Mouse (Mus musculus): ENCODE measurements at regions not wholly inside any gene's neighbourhood (a gene's known extent, or its start where the extent isn't known, plus 50 kb on each side); places are given as distances from the start of the nearest gene placed in this dataset.

DNA sequence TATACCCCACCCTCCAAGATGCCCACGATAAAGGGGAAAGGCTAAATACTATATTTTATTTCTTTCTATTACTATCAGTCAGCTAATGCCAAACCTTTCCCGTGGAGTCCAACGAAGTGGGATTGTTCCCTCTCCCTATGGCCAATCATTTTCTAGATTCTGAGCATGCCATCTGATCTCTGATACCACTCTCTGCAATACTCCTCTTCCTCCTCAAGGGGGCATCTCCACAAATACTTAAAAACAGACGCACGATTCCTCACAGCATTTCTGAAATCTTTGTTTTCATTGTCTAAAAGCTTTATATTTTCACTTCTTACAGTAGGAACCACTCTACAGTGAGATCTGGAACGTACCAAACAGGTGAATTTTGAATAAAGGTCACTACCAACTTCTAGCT, 270.8 kb downstream of the Pdha2 start:
- Histone ChIP-seq H3K27me3 (ENCODE audit: control insufficient read depth, insufficient read depth, low read length) (no peaks in the 10 kb centered on the region), H3K4me1 (replicated peaks; ENCODE audit: control insufficient read depth, insufficient read depth, low read length) (no peaks in the 10 kb centered on the region), H3K4me2 (replicated peaks; ENCODE audit: low read depth, low read length) (no peak overlapping the region), H3K4me3 (ENCODE audit: low read depth, low read length) (no peak overlapping the region), H3K27ac (ENCODE audit: low read depth, low read length) (no peak overlapping the region), H3K9ac (ENCODE audit: low read depth, low read length) (no peak overlapping the region), H3K36me3 (ENCODE audit: control insufficient read depth, insufficient read depth, low read length) (no peaks in the 10 kb centered on the region), H3K9me3 (ENCODE audit: control insufficient read depth, low read length) (no peaks in the 10 kb centered on the region)
- no peak for DNase-seq (ENCODE audit: low spot score)
- ATAC-seq (ENCODE audit: low FRiP score): no peak
- 86% methylated on average over 6 of the region's 6 CpGs for WGBS

GRCm38 (mm10) chr3:140933156-140933555, 279.0 kb downstream of the Pdha2 start:
- Histone ChIP-seq H3K27ac (ENCODE audit: low read depth, low read length) (no peak overlapping the region), H3K9me3 (ENCODE audit: control insufficient read depth, low read length) (no peaks in the 10 kb centered on the region), H3K9ac (ENCODE audit: low read depth, low read length) (no peak overlapping the region), H3K36me3 (ENCODE audit: control insufficient read depth, insufficient read depth, low read length) (no peaks in the 10 kb centered on the region), H3K27me3 (ENCODE audit: control insufficient read depth, insufficient read depth, low read length) (no peaks in the 10 kb centered on the region), H3K4me1 (replicated peaks; ENCODE audit: control insufficient read depth, insufficient read depth, low read length) (no peaks in the 10 kb centered on the region), H3K4me2 (replicated peaks; ENCODE audit: low read depth, low read length) (no peak overlapping the region), H3K4me3 (ENCODE audit: low read depth, low read length) (no peak overlapping the region)
- DNase-seq (ENCODE audit: low spot score) (no peak), ATAC-seq (ENCODE audit: low FRiP score) (no peak)
- WGBS: 44% methylated on average over 1 of the region's 1 CpGs

DNA sequence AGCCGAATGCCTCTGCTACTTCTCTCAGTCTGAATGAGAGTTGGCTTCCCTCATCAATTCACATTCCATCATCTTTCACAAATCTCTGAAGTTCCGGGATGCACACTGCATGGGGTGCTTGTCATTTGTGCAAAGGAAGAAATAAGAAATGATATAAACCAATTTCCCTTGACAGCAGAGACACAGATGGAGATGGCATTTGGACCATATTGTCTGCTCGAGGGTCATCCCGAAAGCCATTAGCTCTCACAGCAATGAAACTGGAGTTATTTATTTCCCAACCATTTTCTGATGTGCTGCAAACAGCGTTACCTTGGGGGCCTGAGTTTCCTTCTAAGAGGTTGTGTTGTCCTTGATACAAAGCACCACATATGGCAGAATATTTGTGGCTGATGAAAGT, 285.5 kb downstream of the Pdha2 start:
- DNase-seq (ENCODE audit: low spot score) (no peak), ATAC-seq (ENCODE audit: low FRiP score) (no peak)
- Histone ChIP-seq H3K4me1 (replicated peaks; ENCODE audit: control insufficient read depth, insufficient read depth, low read length) (no peaks in the 10 kb centered on the region), H3K4me2 (replicated peaks; ENCODE audit: low read depth, low read length) (no peak overlapping the region), H3K27ac (ENCODE audit: low read depth, low read length) (no peak overlapping the region), H3K9ac (ENCODE audit: low read depth, low read length) (no peak overlapping the region), H3K36me3 (ENCODE audit: control insufficient read depth, insufficient read depth, low read length) (no peaks in the 10 kb centered on the region), H3K4me3 (ENCODE audit: low read depth, low read length) (no peak overlapping the region), H3K27me3 (ENCODE audit: control insufficient read depth, insufficient read depth, low read length) (no peaks in the 10 kb centered on the region), H3K9me3 (ENCODE audit: control insufficient read depth, low read length) (no peaks in the 10 kb centered on the region)
- 87% methylated on average over 5 of the region's 5 CpGs for WGBS

- DNase-seq (ENCODE audit: low spot score) (no peak), ATAC-seq (ENCODE audit: low FRiP score) (no peak)
- no peaks in the 10 kb centered on the region for H3K9me3 ChIP-seq (ENCODE audit: control insufficient read depth, low read length)
- H3K4me1 ChIP-seq (replicated peaks; ENCODE audit: control insufficient read depth, insufficient read depth, low read length): no peaks in the 10 kb centered on the region
- no peaks in the 10 kb centered on the region for H3K36me3 ChIP-seq (ENCODE audit: control insufficient read depth, insufficient read depth, low read length)
- no peak overlapping the region for H3K4me2 ChIP-seq (replicated peaks; ENCODE audit: low read depth, low read length)
- H3K9ac ChIP-seq (ENCODE audit: low read depth, low read length): no peak overlapping the region
- H3K27ac ChIP-seq (ENCODE audit: low read depth, low read length): no peak overlapping the region
- 87% methylated on average over 4 of the region's 4 CpGs for WGBS
- H3K27me3 ChIP-seq (ENCODE audit: control insufficient read depth, insufficient read depth, low read length): no peaks in the 10 kb centered on the region
- H3K4me3 ChIP-seq (ENCODE audit: low read depth, low read length): no peak overlapping the region
These were observed 335.8 kb downstream of the Pdha2 start for GRCm38 (mm10) chr3:140876201-140876895.

DNA sequence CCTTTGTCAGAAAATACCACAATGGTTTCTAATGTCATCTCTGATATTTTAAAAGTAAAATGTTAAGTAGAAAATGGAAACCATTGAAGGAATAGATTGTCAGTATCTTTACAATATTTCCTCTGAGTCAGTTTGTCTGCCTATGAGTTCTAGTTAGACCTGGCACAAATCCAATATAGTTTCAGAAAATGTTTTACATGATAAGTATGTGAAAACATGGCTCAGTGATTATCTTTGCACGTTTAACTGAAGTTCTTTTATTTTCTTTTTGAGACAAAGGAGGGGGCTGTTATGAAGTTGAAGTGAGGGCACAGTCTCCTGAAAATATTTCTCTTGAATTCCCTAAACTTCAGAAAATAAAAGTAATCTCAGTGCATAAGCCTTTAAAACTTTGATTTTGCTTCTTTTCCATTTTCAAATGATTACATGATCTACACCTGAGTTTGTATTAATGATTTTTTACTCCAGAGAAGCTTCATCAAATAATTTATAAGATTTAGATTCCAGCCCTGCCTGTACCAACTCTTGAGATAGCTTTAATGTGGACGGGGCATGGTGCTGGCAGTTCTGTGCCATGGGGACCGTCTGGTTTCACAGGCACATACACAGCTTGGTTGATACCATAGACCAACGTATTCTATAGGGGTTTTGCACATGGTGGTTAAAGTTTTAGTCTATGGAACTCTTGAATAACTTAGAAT, 336.5 kb downstream of the Pdha2 start:
- 79% methylated on average over 4 of the region's 4 CpGs for WGBS
- ATAC-seq (ENCODE audit: low FRiP score) (no peak), DNase-seq (ENCODE audit: low spot score) (no peak)
- no peak overlapping the region for H3K4me3 ChIP-seq (ENCODE audit: low read depth, low read length)
- no peaks in the 10 kb centered on the region for H3K36me3 ChIP-seq (ENCODE audit: control insufficient read depth, insufficient read depth, low read length)
- no peaks in the 10 kb centered on the region for H3K27me3 ChIP-seq (ENCODE audit: control insufficient read depth, insufficient read depth, low read length)
- no peaks in the 10 kb centered on the region for H3K9me3 ChIP-seq (ENCODE audit: control insufficient read depth, low read length)
- no peak overlapping the region for H3K9ac ChIP-seq (ENCODE audit: low read depth, low read length)
- no peak overlapping the region for H3K4me2 ChIP-seq (replicated peaks; ENCODE audit: low read depth, low read length)
- no peak overlapping the region for H3K27ac ChIP-seq (ENCODE audit: low read depth, low read length)
- H3K4me1 ChIP-seq (replicated peaks; ENCODE audit: control insufficient read depth, insufficient read depth, low read length): no peaks in the 10 kb centered on the region

DNA sequence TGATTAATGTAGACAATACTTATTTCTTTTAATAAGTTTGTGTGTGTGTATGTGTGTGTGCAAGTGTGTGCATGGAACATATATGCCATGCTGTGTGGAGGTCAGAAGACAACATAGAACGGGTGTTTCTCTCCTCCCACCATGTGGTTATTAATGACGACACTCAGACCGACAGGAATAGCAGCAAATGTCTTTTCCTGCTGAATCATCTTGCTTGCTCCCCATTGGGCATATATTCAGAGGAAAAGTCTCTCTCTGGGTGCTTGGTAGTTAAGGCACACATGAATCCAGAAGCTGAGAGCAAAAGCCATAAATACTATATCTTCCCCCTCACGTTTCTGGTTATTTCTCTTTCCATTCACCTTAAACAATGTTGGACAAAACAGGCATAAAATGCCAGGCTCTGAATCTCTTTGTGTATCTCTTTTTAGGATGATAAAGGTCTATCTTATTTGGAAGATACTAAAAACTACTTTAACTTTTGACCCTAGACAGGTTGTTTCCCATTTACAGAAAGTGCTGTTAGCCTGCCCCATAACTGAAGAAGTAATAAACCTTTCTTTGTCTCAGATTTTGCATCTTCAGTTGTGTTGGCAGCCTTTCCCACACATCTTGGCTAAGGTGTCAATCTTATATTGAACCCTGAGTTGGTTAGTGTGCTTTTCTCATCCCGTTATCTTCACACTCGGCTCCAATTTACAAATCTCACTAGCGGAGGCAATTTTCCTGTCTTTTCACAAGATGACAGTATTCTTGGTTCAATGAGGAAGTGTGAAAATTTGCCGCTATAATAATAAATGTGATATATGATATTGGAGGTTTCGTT, 337.9 kb downstream of the Pdha2 start:
- no peaks in the 10 kb centered on the region for H3K9me3 ChIP-seq (ENCODE audit: control insufficient read depth, low read length)
- WGBS: 87% methylated on average over 9 of the region's 9 CpGs
- no peak overlapping the region for H3K27ac ChIP-seq (ENCODE audit: low read depth, low read length)
- no peaks in the 10 kb centered on the region for H3K4me1 ChIP-seq (replicated peaks; ENCODE audit: control insufficient read depth, insufficient read depth, low read length)
- H3K4me2 ChIP-seq (replicated peaks; ENCODE audit: low read depth, low read length): no peak overlapping the region
- H3K4me3 ChIP-seq (ENCODE audit: low read depth, low read length): no peak overlapping the region
- H3K36me3 ChIP-seq (ENCODE audit: control insufficient read depth, insufficient read depth, low read length): no peaks in the 10 kb centered on the region
- no peak overlapping the region for H3K9ac ChIP-seq (ENCODE audit: low read depth, low read length)
- H3K27me3 ChIP-seq (ENCODE audit: control insufficient read depth, insufficient read depth, low read length): no peaks in the 10 kb centered on the region
- DNase-seq (ENCODE audit: low spot score): no peak
- ATAC-seq (ENCODE audit: low FRiP score): no peak

DNA sequence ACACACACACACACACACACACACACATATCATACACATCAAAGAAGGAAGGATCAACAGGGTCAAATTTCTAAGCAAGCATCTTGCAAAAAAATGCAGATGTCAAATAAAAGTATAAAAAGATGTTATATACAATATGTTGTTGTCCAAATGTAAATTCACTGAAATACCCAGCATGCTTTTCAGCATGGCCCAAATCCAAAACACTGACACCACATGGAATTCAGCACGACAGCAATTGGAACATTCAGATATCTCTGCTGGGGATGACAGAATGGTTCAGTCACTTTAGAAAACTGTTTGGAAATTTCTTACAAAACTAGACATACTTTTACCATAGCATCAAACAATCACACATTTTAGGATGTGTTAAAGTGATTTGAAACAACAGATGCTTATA, 339.6 kb downstream of the Pdha2 start:
- H3K9ac ChIP-seq (ENCODE audit: low read depth, low read length): no peak overlapping the region
- DNase-seq (ENCODE audit: low spot score) (no peak), ATAC-seq (ENCODE audit: low FRiP score) (no peak)
- no peaks in the 10 kb centered on the region for H3K4me1 ChIP-seq (replicated peaks; ENCODE audit: control insufficient read depth, insufficient read depth, low read length)
- H3K9me3 ChIP-seq (ENCODE audit: control insufficient read depth, low read length): no peaks in the 10 kb centered on the region
- H3K27ac ChIP-seq (ENCODE audit: low read depth, low read length): no peak overlapping the region
- no peak overlapping the region for H3K4me2 ChIP-seq (replicated peaks; ENCODE audit: low read depth, low read length)
- no peaks in the 10 kb centered on the region for H3K27me3 ChIP-seq (ENCODE audit: control insufficient read depth, insufficient read depth, low read length)
- H3K36me3 ChIP-seq (ENCODE audit: control insufficient read depth, insufficient read depth, low read length): no peaks in the 10 kb centered on the region
- 85% methylated on average over 1 of the region's 1 CpGs for WGBS
- H3K4me3 ChIP-seq (ENCODE audit: low read depth, low read length): no peak overlapping the region

GRCm38 (mm10) chr3:140871261-140871660, 340.9 kb downstream of the Pdha2 start:
- no peak for ATAC-seq (ENCODE audit: low FRiP score)
- Histone ChIP-seq H3K4me2 (replicated peaks; ENCODE audit: low read depth, low read length) (no peak overlapping the region), H3K9me3 (ENCODE audit: control insufficient read depth, low read length) (no peaks in the 10 kb centered on the region), H3K36me3 (ENCODE audit: control insufficient read depth, insufficient read depth, low read length) (no peaks in the 10 kb centered on the region), H3K27ac (ENCODE audit: low read depth, low read length) (no peak overlapping the region), H3K9ac (ENCODE audit: low read depth, low read length) (no peak overlapping the region), H3K27me3 (ENCODE audit: control insufficient read depth, insufficient read depth, low read length) (no peaks in the 10 kb centered on the region), H3K4me1 (replicated peaks; ENCODE audit: control insufficient read depth, insufficient read depth, low read length) (no peaks in the 10 kb centered on the region), H3K4me3 (ENCODE audit: low read depth, low read length) (no peak overlapping the region)
- no peak for DNase-seq (ENCODE audit: low spot score)
- WGBS: 84% methylated on average over 2 of the region's 2 CpGs

Data from hindbrain, embryonic 11.5 days (tissue).